Mouse (Mus musculus): ENCODE data around the gene Trir.

GRCm38 (mm10) chr8:85072364-85072929, 45.8 kb downstream of the Trir start:
- TF ChIP-seq CTCF (IDR thresholded peaks at IDR 0.05; ENCODE audit: borderline replicate concordance, insufficient read depth, low read length) (no peak), POLR2A (IDR thresholded peaks at IDR 0.05; ENCODE audit: low read depth, low read length) (no peak)

Data from embryonic fibroblast, embryonic 13.5 days (primary cell).